Mouse (Mus musculus): ENCODE measurements at regions not wholly inside any gene's neighbourhood (a gene's known extent, or its start where the extent isn't known, plus 50 kb on each side); places are given as distances from the start of the nearest gene placed in this dataset.

- TF ChIP-seq POLR2A (IDR thresholded peaks at IDR 0.05; ENCODE audit: low read depth, low read length) = no peak
- TF ChIP-seq CTCF (conservative IDR thresholded peaks at IDR 0.05; ENCODE audit: insufficient read depth, insufficient read length, low read depth, low read length) = no peak
Measured at GRCm38 (mm10) chr12:68774800-68775199, 384.2 kb downstream of the Rps29 start.

Measured in kidney, adult 2 months (tissue).